Mouse (Mus musculus) erythroblast, embryonic 14.5 days (primary cell): ENCODE measurements around the gene Kcnip3.

Source experiments
- GATA1 ChIP-seq: IDR thresholded peaks from 2 replicates; pipeline ENCODE4 v1.6.1; 2012; ENCODE audit warnings: low read length, inconsistent platforms, mixed read lengths
- TAL1 ChIP-seq: IDR thresholded peaks from 3 replicates; pipeline ENCODE4 v1.6.1; 2012; ENCODE audit warnings: low read length, inconsistent platforms, mixed read lengths

GRCm38 (mm10) chr2:127506131-127506632 lies 15.7 kb downstream of the Kcnip3 start:
- TF ChIP-seq GATA1 = no peak
- TF ChIP-seq TAL1 = no peak
